Comparison of ENCODE assay signal across 18 mouse cellular contexts in the genomic region with DNA sequence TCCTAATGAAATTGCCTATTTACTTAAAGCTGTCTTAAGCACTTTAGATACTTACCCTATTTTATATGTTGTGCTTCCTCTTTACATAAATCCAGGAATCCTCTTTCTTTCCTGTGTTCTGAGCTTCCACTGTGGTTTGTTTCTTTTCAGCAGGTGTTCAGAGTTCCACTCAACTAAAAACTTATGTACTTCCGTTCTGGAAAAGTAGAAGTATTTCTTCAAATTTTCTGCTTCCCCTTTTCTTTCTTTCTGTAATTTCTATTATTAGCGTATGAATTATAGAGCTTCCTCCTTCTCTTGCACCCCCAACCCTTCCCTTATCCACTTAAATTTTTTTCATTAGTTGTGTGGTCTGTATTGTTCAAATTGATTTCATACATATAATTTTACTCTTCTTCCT.
"Had no signal": no experiment of that assay in that cellular context is flagged by ENCODE, and none has a peak within 500 bp of the region (broad histone marks: within the 10 kb centered on the region; RNA-seq: fewer than 3 reads in every experiment).

No protein-coding gene starts in this region.

- DNase-seq: kidney, adult 8-10 months; kidney, postnatal 14 days; kidney, postnatal 4 days; left cerebral cortex, postnatal 4 days; liver, postnatal 0 days; lung, embryonic 14.5 days; midbrain, embryonic 14.5 days; right cerebral cortex, adult 18-20 months; right cerebral cortex, postnatal 14 days; right cerebral cortex, postnatal 4 days; thymus, postnatal 25 days had no signal

- H3K27ac ChIP-seq: kidney, embryonic 15.5 days; limb, embryonic 12.5 days; limb, embryonic 15.5 days; liver, embryonic 14.5 days; macrophage; stomach, embryonic 15.5 days had no signal

- H3K4me3 ChIP-seq: kidney, embryonic 15.5 days; limb, embryonic 12.5 days; limb, embryonic 15.5 days; stomach, embryonic 15.5 days had no signal

- H3K4me1 ChIP-seq: kidney, embryonic 15.5 days; limb, embryonic 15.5 days; stomach, embryonic 15.5 days had no signal

- ATAC-seq: liver, postnatal 0 days; lung, postnatal 0 days had no signal
